Comparison of ENCODE assay signal across 8 mouse cellular contexts in genomic region chr10:26372940-26373931, GRCm38 (mm10). TPM values are rescaled to one million over a fixed set of nuclear protein-coding genes. Genes with fewer than 3 reads are reported as not detected.
A peak's percentile ranks its signal among the peaks of the same experiment; 100 is the strongest.
DNase-seq lines count a peak whose midpoint lies in the region; ATAC-seq and TF ChIP-seq lines count a peak whose summit lies in the region.

No protein-coding gene starts in this region.

- CTCF ChIA-PET in Patski (lab: Charles Lee): interaction anchor here (0.6 to 1.5 kb wide), 7 partner anchors 9 to 517 kb away, joined by 3 to 7 read pairs (median 3); partner anchors contain the start of gene Arhgap18

- ATAC-seq in Patski: peak; percentile 54
- no peak for ATAC-seq in hindbrain, embryonic 14.5 days (ENCODE audit: low FRiP score)

- H3K36me3 ChIP-seq in hindbrain, embryonic 14.5 days (replicated peaks; ENCODE audit: control insufficient read depth, insufficient read depth): no peaks in the 10 kb centered on the region

- in situ Hi-C loops in Patski (cut with MboI; ENCODE audit: low pct_unique_long_range_greater_than_20kb): loop anchor here (5.0 to 10.0 kb wide), 3 partner anchors 342 to 519 kb away; partner anchors contain the start of gene Arhgap18

- DNase-seq in Patski (ENCODE audit: low read depth, low spot score): peak; percentile 62
- peak; percentile 79 to 84 for DNase-seq in cerebellum, postnatal 14 days
- peak; percentile 72 to 89 for DNase-seq in frontal cortex, postnatal 36 days (ENCODE audit: low spot score in 2 of 2)
- peak; percentile 89 for DNase-seq in hindbrain, embryonic 14.5 days (ENCODE audit: low spot score)
- DNase-seq in layer of hippocampus, postnatal 25 days (ENCODE audit: extremely low spot score in 1 of 2, low spot score in 1 of 2): peak; percentile 43 to 66
- DNase-seq in lung, postnatal 14 days: peak; percentile 88
- peak; percentile 64 for DNase-seq in ovary, postnatal 36 days (ENCODE audit: low spot score)
- DNase-seq in thymus, postnatal 14 days: peak; percentile 90

- peak overlapping the region; percentile 99 for H3K4me2 ChIP-seq in hindbrain, embryonic 14.5 days (replicated peaks)

- H3K9ac ChIP-seq in hindbrain, embryonic 14.5 days: peak overlapping the region; percentile 83

- peak overlapping the region; percentile 88 for H3K4me3 ChIP-seq in hindbrain, embryonic 14.5 days (replicated peaks; ENCODE audit: low read length)

- no peaks in the 10 kb centered on the region for H3K9me3 ChIP-seq in hindbrain, embryonic 14.5 days (ENCODE audit: control insufficient read depth, low read length)

- peaks cover 19% of the 10 kb centered on the region for H3K4me1 ChIP-seq in hindbrain, embryonic 14.5 days (replicated peaks; ENCODE audit: control insufficient read depth, insufficient read depth, low read length)

- POLR2A ChIA-PET in Patski (lab: Charles Lee): interaction anchor here (0.7 kb wide), 1 partner anchor 393 kb away, joined by 3 read pairs; no protein-coding TSS in a partner anchor

- peak; percentile 82 for TF ChIP-seq CTCF in Patski (IDR thresholded peaks at IDR 0.05)

- H3K27ac ChIP-seq in hindbrain, embryonic 14.5 days: peak overlapping the region; percentile 96

- WGBS in hindbrain, embryonic 14.5 days: under 1% methylated on average over 51 of the region's 51 CpGs

- H3K27me3 ChIP-seq in Patski: no peaks in the 10 kb centered on the region
- no peaks in the 10 kb centered on the region for H3K27me3 ChIP-seq in hindbrain, embryonic 14.5 days (ENCODE audit: control insufficient read depth, insufficient read depth, low read length)

RNA-seq across cellular contexts. Expression of gene L3mbtl3, which starts 2.5 kb away (rescaled TPM):
- polyA plus RNA-seq in Patski (2021): 10.9 TPM
- polyA plus RNA-seq in hindbrain, embryonic 14.5 days (2014; fragmentation: Nextera tagmentation; extraction: Ambion mirVana): 25.8 and 27.3 TPM in 2 replicates
- total RNA-seq in layer of hippocampus, postnatal 25 days (2021): 10 to 100 TPM; 17.9 TPM
